Mouse (Mus musculus) thymus, adult 2 months (tissue): ENCODE measurements around the gene Ppm1m.

Experiments
- CTCF ChIP-seq: fragments of 200-500 bp; IDR thresholded peaks from 2 replicates; pipeline ENCODE4 v1.5.1; 2012; ENCODE audit warnings: mild to moderate bottlenecking, control low read depth, low read length, moderate library complexity, borderline replicate concordance; ENCODE audit not compliant: control insufficient read depth, poor library complexity, insufficient read depth; ENCODE audit errors: extremely low read depth
- POLR2A ChIP-seq: fragments of 200-500 bp; IDR thresholded peaks from 2 replicates; pipeline ENCODE4 v1.6.1; 2012; ENCODE audit warnings: mild to moderate bottlenecking, low read length, control low read depth, moderate library complexity; ENCODE audit not compliant: control insufficient read depth, poor library complexity, insufficient read depth; ENCODE audit errors: extremely low read depth

DNA sequence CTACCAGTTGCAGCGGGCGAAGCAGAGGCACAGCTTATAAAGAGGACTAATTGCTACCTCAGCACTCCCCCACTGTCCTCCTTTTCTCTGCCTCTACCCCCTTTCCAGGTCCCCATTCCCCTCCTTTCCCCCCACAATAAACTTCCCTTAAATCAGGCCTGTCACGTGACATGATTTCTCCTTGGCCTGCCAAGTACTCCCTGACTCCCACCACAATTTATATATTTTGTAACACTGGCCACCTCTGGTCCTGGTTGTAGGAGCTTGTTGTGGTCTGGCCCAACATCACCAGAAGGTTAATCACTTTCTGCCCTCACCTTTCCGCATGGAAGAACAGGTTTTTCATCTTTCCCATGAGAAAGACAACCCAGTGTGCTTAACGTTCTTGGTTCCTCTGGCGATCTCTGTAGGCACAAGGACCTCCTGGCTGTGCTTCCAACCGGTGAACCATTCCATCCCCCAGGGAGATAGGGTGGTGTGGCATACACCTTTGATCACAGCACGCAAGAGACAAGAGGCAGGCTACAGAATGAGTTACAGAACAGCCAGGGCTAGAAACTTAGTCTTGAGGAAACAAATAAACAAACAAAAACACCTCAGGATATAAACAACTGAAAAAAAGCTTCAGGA, 21.5 kb upstream of the Ppm1m start:
- TF ChIP-seq POLR2A (no peak), CTCF (no peak)
